Mouse (Mus musculus) large intestine, adult 2 months (tissue): ENCODE data around the gene Acsbg2. TPM values are rescaled to one million over a fixed set of nuclear protein-coding genes. Genes with fewer than 3 reads are reported as not detected.

Experiments
- polyA plus RNA-seq: library from polyadenylated mRNA; depleted of rRNA; stranded (reverse); fragments of >200 nt; gene quantifications from 2 replicates; pipeline ENCODE4 v1.2.3, GENCODE M21; 2012; rRNA removed

The Acsbg2 gene
- polyA plus RNA-seq, 1 experiment, result not detected

Other genes starting within 250 kb of the Acsbg2 start
- 45.1 and 53.6 TPM in 2 replicates for gene Lonp1, start 247.6 kb downstream of the Acsbg2 start, polyA plus RNA-seq
- 0.27 and 0.33 TPM in 2 replicates for gene Catsperd, start 246.3 kb downstream of the Acsbg2 start, polyA plus RNA-seq
- 62.5 and 73.0 TPM in 2 replicates for gene Ranbp3, start 201.2 kb downstream of the Acsbg2 start, polyA plus RNA-seq
- gene Ndufa11, start 156.7 kb downstream of the Acsbg2 start, polyA plus RNA-seq, result 662 and 682 TPM in 2 replicates
- 10.4 and 10.5 TPM in 2 replicates for gene Vmac, start 156.4 kb downstream of the Acsbg2 start, polyA plus RNA-seq
- 11.0 and 11.7 TPM in 2 replicates for gene Nrtn, start 116.9 kb downstream of the Acsbg2 start, polyA plus RNA-seq
- 42.7 and 53.1 TPM in 2 replicates for gene Dus3l, start 109.7 kb downstream of the Acsbg2 start, polyA plus RNA-seq
- 3.3 and 4.1 TPM in 2 replicates for gene Prr22, start 104.2 kb downstream of the Acsbg2 start, polyA plus RNA-seq
- gene Rfx2, start 43.4 kb downstream of the Acsbg2 start, polyA plus RNA-seq, result 6.2 and 9.9 TPM in 2 replicates
- 0.15 and 0.19 TPM in 2 replicates for gene 1700061G19Rik, start 1.0 kb upstream of the Acsbg2 start, polyA plus RNA-seq
- 32.3 and 39.8 TPM in 2 replicates for gene Mllt1, start 61.0 kb upstream of the Acsbg2 start, polyA plus RNA-seq
- 13.3 and 19.9 TPM in 2 replicates for gene Acer1, start 107.7 kb upstream of the Acsbg2 start, polyA plus RNA-seq
- gene Clpp, start 115.9 kb upstream of the Acsbg2 start, polyA plus RNA-seq, result 124 and 128 TPM in 2 replicates
- gene Alkbh7, start 122.9 kb upstream of the Acsbg2 start, polyA plus RNA-seq, result 30.1 and 31.5 TPM in 2 replicates
- gene Pspn, start 125.6 kb upstream of the Acsbg2 start, polyA plus RNA-seq, result not detected in 2 replicates
- 37.4 and 43.8 TPM in 2 replicates for gene Gtf2f1, start 136.8 kb upstream of the Acsbg2 start, polyA plus RNA-seq
- gene Gm17949, start 137.0 kb upstream of the Acsbg2 start, polyA plus RNA-seq, result not detected in 2 replicates
- gene Khsrp, start 157.1 kb upstream of the Acsbg2 start, polyA plus RNA-seq, result 45.6 and 60.9 TPM in 2 replicates
- gene Slc25a41, start 167.2 kb upstream of the Acsbg2 start, polyA plus RNA-seq, result not detected in 2 replicates
- gene Crb3, start 184.7 kb upstream of the Acsbg2 start, polyA plus RNA-seq, result 175 and 198 TPM in 2 replicates
- gene Slc25a23, start 185.4 kb upstream of the Acsbg2 start, polyA plus RNA-seq, result 16.5 TPM in 2 replicates
- gene Dennd1c, start 204.1 kb upstream of the Acsbg2 start, polyA plus RNA-seq, result 7.2 and 10.8 TPM in 2 replicates
- 3.2 and 4.2 TPM in 2 replicates for gene Tubb4a, start 213.3 kb upstream of the Acsbg2 start, polyA plus RNA-seq
- 3.3 and 3.5 TPM in 2 replicates for gene Tnfsf9, start 230.9 kb upstream of the Acsbg2 start, polyA plus RNA-seq